Comparison of ENCODE assay signal across 8 mouse cellular contexts in the genomic region with DNA sequence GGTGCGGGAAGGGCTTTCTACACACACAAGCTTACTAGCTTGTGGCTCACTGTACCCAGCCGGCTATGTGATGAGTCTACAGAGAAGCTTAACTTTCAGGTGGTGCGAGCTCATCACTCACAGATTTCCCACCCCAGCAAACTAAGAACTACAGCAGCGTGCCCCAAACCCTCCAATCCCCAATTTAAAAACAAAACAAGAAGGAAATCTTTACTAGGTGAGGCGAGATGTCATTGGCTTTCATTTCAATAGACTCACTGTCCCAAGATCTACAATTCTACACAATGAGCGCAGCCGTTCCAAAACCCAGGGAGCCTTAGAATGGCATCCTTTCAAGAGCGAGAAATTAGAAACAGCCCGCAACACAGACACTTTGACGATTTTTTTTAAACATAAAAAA. TPM values are rescaled to one million over a fixed set of nuclear protein-coding genes. Genes with fewer than 3 reads are reported as not detected.
DNase-seq lines count a peak whose midpoint lies in the region; ATAC-seq and TF ChIP-seq lines count a peak whose summit lies in the region.

No protein-coding gene starts in this region.

- intact Hi-C loops in left cerebral cortex, postnatal 4 days (cut with DNase I) = loop anchor here (5.0 to 10.0 kb wide), 2 partner anchors 65 to 153 kb away; no protein-coding TSS in a partner anchor

- no peaks in the 10 kb centered on the region for H3K9me3 ChIP-seq in forebrain, postnatal 0 days (ENCODE audit: low read length)
- H3K9me3 ChIP-seq in liver, embryonic 12.5 days (replicated peaks) = no peaks in the 10 kb centered on the region

- no peak overlapping the region for H3K9ac ChIP-seq in forebrain, postnatal 0 days
- no peak overlapping the region for H3K9ac ChIP-seq in liver, embryonic 12.5 days

- H3K4me1 ChIP-seq in forebrain, postnatal 0 days (ENCODE audit: insufficient read depth) = no peaks in the 10 kb centered on the region
- peaks cover 13% of the 10 kb centered on the region for H3K4me1 ChIP-seq in liver, embryonic 12.5 days

- 0 out of 2 replicates have a peak overlapping the region, but pooled peaks have one; percentile 35 for H3K27ac ChIP-seq in forebrain, postnatal 0 days (ENCODE audit: low read depth, low read length)
- no peak overlapping the region for H3K27ac ChIP-seq in liver, embryonic 12.5 days

- H3K4me3 ChIP-seq in forebrain, postnatal 0 days (ENCODE audit: low read depth, low read length) = peak overlapping the region; percentile 84
- H3K4me3 ChIP-seq in liver, embryonic 12.5 days = no peak overlapping the region; the same call in 1 of the 2 replicates

- ATAC-seq in forebrain, postnatal 0 days = no peak
- no peak for ATAC-seq in liver, embryonic 12.5 days

- peak overlapping the region; percentile 80 for H3K4me2 ChIP-seq in forebrain, postnatal 0 days (ENCODE audit: low read depth)
- peak overlapping the region; percentile 82 for H3K4me2 ChIP-seq in liver, embryonic 12.5 days

- H3K36me3 ChIP-seq in forebrain, postnatal 0 days (ENCODE audit: insufficient read depth) = no peaks in the 10 kb centered on the region
- H3K36me3 ChIP-seq in liver, embryonic 12.5 days = no peaks in the 10 kb centered on the region

- 10% methylated on average over 10 of the region's 10 CpGs for WGBS in forebrain, postnatal 0 days
- 28% methylated on average over 10 of the region's 10 CpGs for WGBS in liver, embryonic 12.5 days (ENCODE audit: insufficient replicate concordance)

- DNase-seq in cerebellum, postnatal 14 days = peak; percentile 24 to 56
- DNase-seq in cerebellum, adult 9-10 months = no peak
- DNase-seq in B cell, adult 2 months = peak; percentile 27 to 31
- no peak for DNase-seq in forebrain, postnatal 0 days
- DNase-seq in thymus, adult 18-20 months = no peak
- no peak for DNase-seq in layer of hippocampus, postnatal 14 days (ENCODE audit: low spot score in 2 of 2)
- no peak for DNase-seq in left cerebral cortex, postnatal 4 days

- no peaks in the 10 kb centered on the region for H3K27me3 ChIP-seq in forebrain, postnatal 0 days (ENCODE audit: insufficient read depth, low read length)
- H3K27me3 ChIP-seq in liver, embryonic 12.5 days (replicated peaks) = peaks cover 43% of the 10 kb centered on the region

- no peak for TF ChIP-seq CTCF in forebrain, postnatal 0 days (IDR thresholded peaks at IDR 0.05; ENCODE audit: low read depth)

RNA-seq across cellular contexts. Expression of a gene that starts 7.0 kb away (rescaled TPM):
- 23.5 and 26.0 TPM in 2 replicates for total RNA-seq in forebrain, postnatal 0 days (2014; rRNA removed)
- polyA plus RNA-seq in forebrain, postnatal 0 days (2015; fragmentation: Nextera tagmentation; extraction: Ambion mirVana) = 16.4 and 23.7 TPM in 2 replicates
- polyA plus RNA-seq in liver, embryonic 12.5 days (2016; fragmentation: Nextera tagmentation; extraction: Ambion mirVana) = 1.5 and 1.7 TPM in 2 replicates
- total RNA-seq in layer of hippocampus, postnatal 14 days (2021) = 10 to 100 TPM; 52.1 to 59.3 TPM
- 10 to 100 TPM; 33.1 to 39.5 TPM for total RNA-seq in left cerebral cortex, postnatal 4 days (2021)

Comparison
In these comparisons a context has a peak if more than half of its experiments do, and no peak if none do; other contexts are left out.
1. DNase-seq: peak in cerebellum, postnatal 14 days (2 of 2) and B cell, adult 2 months (2 of 2); none in cerebellum, adult 9-10 months (single experiment), forebrain, postnatal 0 days (single experiment), thymus, adult 18-20 months (0 of 2), layer of hippocampus, postnatal 14 days (0 of 2) and left cerebral cortex, postnatal 4 days (single experiment).